Mouse (Mus musculus): ENCODE data around the gene Phactr4.
A peak's percentile ranks its signal among the peaks of the same experiment; 100 is the strongest.
"Not testable (repeated sequence)": the region's sequence is repeated elsewhere in the genome, so short reads cannot be mapped to it uniquely, and the experiment has no call there.

The Phactr4 gene

DNA sequence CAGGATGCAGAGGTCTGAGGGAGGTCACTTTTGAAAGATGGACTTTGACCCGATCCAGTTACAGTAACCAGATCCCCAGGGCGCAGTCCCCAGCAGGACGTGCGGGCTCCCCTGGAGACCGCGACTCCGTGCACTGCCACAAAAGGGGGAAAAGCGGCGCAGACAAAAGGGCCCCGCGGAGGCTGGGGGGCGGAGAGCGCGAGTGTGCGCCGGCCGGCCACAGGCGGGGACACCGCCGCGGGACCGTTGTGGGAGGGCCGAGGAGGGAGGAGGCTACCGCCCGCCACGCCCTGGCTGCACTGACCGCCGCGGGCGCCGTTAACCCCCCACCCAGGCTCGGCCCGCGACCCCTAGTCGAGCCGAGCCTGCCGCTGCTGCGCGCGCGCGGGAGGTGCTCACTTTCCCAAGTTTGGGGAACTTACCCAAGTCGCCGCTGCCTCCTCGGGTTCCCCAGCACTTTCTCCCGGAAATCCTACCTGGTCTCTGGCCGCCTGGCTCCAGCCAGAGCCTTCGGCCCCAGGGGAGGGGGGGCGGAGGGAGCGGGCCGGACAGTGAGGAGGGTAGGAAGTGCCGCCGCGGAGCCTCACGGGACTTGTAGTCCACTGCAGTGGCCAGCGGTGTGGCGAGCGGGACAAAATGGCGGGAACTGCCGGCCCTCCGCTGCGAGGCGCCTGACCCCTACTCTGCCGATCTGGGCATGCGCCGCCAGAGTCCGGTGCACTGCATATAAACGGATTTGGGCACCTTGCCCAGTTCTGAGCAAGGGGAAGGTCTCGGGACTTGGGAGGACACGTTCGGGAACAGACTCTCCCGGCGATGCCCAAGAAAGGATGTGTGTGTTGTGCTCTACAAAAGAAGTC, at the start of gene Phactr4:
Phactr4 (minus strand) TSS at position 567 of the 860 bp plus-strand sequence.
- peak; percentile 76 for DNase-seq (ENCODE audit: extremely low read depth, low read depth)

DNA sequence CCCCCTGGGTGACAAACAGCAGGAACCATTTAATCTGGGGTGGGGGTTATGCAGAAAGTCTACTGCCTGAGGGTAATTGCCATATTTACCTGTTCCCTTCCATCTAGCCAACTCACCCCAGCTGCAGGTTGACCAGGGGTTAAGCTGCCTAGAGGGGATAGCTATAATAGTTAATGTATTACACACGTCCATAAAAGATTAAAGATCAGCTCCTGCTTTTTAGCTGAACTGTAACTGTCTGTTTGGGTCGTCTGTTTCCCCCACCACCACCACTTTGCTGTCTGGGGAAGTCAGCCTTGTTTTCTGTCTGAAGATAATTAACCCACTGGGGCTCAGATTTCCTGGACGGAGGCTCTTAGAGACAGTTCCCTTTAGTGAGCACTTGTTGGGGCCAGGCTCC, 47.6 kb upstream of the Phactr4 start:
- DNase-seq (ENCODE audit: extremely low read depth, low read depth), result no peak

DNA sequence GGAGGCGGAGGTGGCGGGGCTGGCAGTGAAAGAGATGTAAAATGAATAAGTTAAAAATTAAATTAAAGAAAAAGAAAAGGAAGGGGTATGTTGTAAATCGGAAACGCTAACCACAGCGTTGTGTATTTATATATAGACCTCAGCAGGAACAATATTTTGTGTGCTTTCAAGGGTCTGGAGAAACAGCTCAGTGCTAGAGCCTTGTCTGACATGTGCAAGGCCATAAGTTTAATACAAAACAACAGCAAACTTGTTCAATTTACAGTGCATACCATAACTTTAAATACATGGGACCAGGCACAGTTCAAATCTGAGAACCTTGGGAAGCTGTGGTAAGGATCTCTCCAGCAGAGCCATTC, 41.9 kb upstream of the Phactr4 start:
- peak; percentile 19 for DNase-seq (ENCODE audit: extremely low read depth, low read depth)

DNA sequence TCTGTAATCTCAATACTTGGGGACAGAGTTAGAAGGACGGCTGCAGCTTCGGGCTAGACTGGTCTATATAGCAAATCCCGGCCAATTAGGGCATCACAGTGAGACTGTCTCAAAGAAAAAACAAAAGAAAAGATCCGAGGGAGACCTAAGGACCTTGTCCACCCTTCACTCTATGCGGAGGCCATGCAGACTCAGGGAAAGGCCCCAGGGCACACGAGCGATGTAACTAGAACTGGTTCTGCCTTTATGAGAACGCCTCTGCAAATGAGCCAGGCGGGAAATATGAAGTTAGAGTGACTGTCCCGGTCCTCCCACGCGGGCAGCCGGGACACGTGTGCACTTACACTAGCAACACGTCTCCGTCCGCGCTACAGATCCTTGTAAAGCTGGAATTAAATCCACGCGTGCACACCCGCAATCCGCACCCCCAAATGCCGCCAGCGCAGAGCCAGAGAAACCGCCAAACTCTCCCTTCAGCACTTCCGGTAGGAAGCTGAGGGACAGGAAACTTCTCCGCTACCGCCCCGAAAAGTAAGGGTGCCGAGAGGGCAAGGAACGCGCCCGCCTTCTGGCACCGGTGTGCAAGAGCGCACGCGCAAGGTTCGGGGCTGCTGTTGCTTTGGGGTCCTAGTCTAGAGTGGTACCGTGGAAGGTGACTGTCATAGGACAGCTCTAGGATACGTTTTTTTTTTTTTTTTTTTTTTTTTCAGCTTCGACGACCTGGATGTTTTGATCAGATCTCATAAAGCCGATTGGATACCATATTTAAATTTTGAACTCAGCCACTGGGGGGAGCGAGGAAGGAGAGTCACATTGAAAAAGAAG, 41.4 kb upstream of the Phactr4 start, which contains the start of gene Med18:
Med18 (minus strand) TSS at position 492 of the 825 bp plus-strand sequence.
- DNase-seq (ENCODE audit: extremely low read depth, low read depth), result peak; percentile 91

DNA sequence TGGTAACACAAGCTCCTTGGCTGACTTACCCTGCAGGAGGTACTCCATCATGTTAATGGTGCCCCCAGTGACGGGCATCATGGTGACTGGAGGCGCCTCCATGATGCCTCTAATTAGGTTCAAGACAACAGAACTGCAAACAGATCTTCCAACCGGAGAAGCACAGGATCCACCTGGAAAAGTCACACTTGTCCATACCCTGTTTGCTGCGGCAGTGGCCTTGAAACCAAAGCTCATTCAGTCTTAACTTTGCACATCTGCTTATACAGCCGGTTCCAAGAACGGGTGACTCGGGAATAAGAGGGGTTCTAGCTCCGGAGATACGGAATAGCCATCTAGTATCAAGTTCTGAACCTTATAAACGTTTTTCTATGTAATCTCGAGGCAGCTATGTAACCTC, 40.5 kb upstream of the Phactr4 start:
- no peak for DNase-seq (ENCODE audit: extremely low read depth, low read depth)

DNA sequence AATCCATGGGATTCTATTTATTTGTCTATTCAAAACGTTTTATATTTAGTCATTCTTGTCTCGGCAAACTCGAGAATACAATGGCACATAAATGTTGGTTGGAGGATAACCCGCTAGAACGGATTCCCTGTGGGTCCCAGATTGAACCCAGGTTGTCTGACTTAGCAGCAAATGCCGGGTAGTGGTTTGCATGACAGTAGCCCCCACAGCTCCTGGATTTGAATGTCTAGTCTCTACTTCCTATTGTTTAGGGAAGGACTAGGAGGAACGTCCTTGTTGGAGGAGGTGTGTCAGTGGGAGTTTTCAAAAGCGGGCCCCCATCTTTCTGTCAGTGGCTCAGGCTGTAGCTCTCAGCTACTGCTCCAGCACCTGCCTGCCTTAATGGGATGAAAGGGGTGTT, 37.9 kb upstream of the Phactr4 start:
- DNase-seq (ENCODE audit: extremely low read depth, low read depth), result no peak

DNA sequence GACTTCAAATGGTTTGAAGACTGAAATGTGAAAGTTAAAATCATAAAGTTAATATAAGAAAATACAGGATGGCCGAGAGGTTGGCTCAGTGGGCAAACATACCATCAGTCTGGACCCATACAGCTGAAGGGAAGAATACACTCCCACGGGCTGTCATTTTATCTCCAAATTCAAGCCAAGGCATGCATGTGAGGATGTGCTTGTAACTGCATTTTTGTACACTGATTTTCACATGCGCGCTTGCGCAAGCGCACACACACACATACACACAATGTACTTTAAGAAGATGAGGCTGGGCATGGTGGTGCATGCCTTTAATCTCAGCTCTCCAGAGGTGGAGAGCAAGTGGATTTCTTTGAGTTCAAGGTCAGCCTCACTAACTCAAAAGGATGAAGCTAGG, 33.3 kb upstream of the Phactr4 start:
- no peak for DNase-seq (ENCODE audit: extremely low read depth, low read depth)

DNA sequence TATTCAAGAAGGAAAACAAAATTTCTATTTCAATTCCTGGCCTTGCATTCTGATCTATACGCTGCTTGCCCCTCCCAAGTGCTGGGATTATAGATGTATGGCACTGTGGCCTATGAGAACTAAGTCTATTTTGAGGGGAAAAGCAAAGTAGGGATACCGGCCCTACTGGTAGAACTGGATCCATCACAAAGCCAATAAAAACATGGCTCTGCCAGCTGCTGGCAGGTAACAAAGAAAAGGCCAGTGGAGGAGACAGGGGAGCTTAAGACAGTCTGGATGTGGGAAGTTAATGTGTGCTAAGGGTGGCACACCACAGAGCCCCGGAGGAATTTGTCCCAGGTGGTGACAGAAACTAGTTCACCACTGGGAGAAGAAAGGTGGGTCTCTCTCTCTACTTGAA, 32.9 kb upstream of the Phactr4 start:
- DNase-seq (ENCODE audit: extremely low read depth, low read depth), result no peak

DNA sequence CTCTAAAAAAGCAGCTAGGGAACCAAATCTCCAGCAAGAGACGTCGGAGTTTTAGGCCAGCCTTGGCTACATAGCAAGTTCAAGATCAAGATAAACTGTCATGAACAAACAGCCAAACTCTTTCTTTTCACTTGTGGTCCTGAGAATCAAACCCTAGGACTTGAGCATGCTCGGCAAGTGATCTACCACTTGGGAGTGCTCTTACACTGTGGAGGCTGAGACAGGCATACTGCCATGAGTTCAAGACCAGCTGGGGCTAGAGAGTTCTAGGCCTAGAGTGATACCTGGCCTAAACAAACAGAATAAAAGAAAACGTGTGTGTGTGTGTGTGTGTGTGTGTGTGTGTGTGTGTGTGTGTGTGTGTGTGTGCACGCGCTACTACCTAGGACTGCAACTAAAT, 31.9 kb upstream of the Phactr4 start:
- DNase-seq (ENCODE audit: extremely low read depth, low read depth), result no peak

DNA sequence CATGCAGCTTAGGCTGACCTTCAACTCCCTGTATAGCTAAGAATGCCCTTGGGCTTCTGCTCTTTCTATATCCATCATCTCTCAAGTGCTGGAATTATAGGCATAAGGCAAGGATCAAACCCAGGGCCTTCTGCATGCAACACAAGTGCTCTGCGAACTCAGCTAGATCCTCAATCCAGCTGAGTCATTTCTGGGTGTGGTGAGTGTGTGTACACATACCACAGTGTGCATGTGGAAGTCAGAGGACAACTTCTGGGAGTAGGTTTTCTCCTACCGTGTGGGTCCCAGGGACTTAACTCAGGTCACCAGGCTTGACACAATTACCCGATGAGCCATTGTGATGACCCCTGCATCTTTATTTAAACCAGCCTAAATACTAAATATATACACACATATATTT, 27.5 kb upstream of the Phactr4 start:
- no peak for DNase-seq (ENCODE audit: extremely low read depth, low read depth)

DNA sequence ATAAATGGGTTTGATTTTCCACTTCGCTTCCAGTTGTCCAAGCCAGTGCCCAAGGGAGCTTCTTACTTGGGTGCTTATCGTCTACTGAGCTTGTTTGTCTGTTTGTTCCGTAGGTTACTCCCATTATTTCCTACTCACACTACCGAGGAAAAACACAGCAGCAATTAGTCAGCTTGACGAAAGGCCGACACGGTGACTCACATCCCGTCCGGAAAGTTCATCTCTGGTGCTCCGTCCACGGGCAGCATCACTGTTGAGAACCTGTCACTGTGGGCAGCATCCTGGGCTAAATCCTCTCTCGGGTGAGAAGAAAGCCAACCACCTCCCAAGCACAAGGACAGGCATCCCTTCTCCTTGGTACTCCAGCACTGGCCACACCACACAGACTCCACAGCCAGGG, 23.8 kb upstream of the Phactr4 start:
- no peak for DNase-seq (ENCODE audit: extremely low read depth, low read depth)

DNA sequence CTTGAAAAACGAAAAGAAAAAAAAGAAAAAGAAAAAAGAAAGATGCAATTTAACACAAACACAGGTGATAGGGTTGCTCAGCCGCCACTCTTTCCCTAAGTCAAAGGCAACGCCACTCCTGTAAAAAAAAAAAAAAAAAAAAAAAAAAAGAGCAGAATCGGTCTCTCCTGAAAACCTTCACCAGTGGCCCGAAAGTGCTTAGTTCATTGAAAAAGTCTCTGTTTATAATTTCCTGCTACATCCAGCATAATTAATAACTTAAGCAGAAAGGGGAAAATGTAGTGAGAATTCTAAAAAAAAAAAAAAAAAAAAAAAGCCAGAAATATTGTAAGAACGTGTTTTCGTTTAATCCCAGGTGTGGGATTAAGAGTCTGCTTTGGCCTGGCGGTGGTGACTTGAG, 22.2 kb upstream of the Phactr4 start:
- no peak for DNase-seq (ENCODE audit: extremely low read depth, low read depth)

DNA sequence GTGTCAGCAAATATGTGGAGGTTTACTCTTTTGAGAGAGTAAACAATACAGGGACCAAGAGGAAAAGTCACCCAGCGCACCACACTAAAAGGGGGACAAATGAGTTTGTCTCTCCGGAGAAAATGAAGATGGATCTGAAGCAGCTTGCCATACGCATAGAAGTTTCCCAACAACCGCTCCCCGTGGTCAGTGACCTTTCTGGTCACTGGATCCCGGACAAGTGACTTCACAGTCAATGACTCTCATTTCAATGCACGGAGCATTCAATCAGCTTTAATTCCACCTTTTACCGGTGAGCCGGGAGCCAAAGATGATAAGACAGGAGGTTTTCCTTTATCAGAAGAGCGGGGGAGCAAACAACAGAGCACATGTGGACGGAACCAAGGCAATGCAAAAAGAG, 15.6 kb upstream of the Phactr4 start:
- DNase-seq (ENCODE audit: extremely low read depth, low read depth), result no peak

DNA sequence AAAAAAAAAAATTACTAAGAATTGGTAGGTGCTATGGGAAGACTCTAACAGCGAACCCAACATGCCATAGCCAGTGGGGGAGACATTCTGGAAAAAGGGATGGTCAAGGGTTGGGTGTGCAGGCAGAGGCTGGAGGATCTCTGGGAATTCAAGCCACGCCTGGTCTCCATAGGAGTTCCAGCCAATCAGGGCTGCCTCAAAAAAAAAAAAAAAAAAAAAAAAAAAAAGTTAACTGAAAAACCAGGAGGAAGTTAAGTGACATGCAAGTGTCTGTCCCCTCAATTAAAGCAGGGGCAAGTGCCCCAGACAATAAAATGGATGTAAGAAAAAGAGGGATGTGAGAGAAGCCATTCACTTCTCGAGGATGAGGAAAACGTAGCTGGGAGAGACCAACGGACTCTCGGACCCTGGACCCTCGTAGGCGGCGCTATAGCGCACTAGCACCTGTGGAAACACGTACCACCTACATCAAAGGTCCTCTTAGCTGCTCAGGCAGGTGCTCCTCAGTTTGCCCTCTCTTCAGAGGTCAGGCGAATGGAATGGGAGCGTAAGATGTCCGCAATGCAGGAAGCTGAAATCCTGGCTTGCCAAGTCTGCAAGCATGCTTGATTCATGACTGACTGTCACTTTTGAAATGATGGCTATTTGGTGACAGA, 10.6 kb upstream of the Phactr4 start:
- DNase-seq (ENCODE audit: extremely low read depth, low read depth), result no peak

DNA sequence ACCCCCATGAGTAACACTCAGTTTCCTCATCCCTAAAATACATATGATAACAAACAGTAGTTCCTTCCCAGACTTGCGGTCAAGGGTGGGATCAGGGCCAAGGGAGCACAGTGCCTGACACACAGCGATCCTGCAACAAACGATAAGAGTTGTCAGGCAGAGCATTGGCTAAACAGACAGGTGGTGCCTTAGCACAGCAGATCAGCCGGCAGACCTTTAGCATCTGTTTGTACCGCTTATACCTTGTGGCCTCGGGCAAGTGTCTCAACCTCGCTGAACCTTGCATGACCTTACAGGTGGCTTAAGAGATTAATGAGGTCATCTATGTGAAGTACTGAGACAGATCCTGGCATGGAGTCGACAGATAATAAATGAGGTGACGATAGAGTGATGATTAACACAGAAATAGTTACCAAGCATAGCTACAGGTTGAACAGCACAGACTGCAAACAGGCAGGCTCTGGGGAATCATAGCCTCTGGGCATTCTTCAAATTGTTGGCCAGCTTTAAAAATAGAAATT, 5.8 kb upstream of the Phactr4 start:
- DNase-seq (ENCODE audit: extremely low read depth, low read depth), result peak; percentile 98

DNA sequence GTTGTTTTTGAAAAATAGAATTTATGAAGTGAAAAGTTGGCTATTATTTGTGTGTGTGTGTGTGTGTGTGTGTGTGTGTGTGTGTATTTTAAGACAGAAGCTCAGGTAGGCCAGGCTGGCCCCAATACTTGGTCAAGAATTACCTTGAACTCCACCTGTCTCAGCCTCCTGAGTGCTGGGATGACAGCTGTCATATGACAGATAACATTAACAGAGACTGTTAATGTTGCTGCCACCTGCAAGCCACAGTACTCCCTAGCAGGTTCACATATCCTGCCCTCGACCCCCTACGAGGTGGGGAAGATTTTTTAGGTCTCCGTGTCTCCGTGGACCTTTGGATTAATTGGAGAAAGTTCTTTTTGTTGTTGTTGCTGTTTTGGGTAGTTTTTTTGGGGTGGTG, 5.2 kb upstream of the Phactr4 start:
- no peak for DNase-seq (ENCODE audit: extremely low read depth, low read depth)

DNA sequence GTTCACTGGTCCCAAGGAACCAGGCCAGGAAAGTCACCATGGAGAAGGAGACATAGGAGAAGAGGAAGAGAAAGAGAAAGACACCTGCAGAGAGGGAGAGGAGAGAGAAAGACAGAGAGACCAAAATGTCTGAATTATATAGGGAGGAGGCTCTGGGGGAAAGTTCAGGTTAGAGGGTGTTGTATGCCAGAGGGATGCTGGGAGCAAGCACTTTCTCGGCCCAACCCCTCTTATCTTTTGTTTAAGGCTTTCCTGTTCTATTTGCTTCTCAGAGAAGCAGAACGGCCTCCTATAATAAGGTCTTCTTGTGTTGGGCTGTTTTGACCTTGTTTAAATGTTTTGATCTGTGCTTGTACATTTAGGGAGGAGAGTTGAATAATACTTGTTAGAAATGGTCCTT, 3.7 kb upstream of the Phactr4 start:
- peak; percentile 82 for DNase-seq (ENCODE audit: extremely low read depth, low read depth)

DNA sequence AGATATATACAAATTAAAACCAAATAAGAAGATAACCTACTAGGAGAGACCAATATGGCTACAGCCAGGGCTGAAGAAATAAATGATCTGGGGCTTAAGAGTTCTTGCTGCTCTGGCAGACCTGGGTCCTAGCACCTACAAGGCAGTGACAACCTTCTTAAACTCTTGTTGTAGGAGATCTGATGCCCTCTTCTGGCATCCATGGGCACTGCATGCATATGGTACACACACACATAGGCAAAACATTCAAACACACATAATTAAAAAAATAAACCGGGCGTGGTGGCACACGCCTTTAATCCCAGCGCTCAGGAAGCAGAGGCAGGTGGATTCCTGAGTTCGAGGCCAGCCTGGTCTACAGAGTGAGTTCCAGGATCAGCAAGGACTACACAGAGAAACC, 2.5 kb upstream of the Phactr4 start:
- peak; percentile 47 for DNase-seq (ENCODE audit: extremely low read depth, low read depth)

DNA sequence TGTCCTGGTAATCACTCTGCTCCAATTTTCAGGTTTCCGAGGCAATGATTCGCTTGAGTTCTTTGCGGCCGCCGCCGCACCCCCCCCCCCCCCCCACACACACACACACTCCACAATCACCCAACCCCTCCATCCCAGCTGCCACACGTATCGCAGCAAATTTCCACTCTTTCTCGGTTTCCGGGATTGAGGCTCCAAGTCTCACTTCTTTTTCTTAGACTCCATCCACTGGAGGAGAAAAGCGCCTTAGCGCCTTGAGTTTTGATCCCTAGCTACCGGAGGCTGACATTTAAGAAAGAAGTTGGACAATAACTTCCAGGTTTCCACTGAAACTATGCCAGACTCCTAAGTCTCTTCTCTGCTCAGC, 750 bp downstream of the Phactr4 start:
- no peak for DNase-seq (ENCODE audit: extremely low read depth, low read depth)

DNA sequence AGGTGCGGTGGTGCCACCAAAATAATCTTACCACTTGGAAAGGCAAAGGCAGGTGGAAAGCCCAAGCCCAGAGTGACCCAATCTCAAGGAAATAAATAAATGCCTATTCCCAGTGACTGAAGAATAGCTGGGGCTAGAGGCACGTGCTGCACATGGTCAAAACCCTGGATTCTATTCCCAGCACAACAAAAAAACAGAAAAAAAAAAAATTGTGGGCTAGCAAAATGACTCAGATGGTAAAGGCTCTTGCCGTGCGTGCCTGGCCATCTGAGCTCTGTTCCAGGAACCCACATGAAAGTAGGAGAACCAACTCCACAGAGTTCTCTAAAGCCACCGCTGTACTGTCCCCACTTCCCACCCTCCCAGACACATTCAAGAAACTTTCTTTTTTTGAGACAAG, 1.8 kb downstream of the Phactr4 start:
- DNase-seq (ENCODE audit: extremely low read depth, low read depth), result no peak

DNA sequence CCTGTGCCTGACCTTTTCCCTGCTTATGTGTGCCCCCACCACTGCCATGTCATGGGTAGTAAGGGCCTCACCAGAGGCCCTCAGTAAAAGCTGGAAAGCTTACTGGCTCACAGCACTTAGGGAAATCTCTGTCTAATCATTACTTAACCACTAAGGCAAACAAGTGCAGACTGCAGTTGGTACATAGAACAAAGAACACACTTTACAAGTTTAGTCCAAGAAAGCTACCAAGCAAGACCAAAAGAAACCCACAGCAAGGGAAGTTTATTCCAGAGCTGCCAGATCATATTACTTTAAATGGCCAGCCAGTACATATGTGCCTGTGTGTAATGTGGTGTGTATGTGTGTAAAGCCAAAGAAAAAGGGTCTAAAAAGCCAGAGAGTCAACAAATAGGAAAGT, 6.3 kb downstream of the Phactr4 start:
- DNase-seq (ENCODE audit: extremely low read depth, low read depth), result no peak

DNA sequence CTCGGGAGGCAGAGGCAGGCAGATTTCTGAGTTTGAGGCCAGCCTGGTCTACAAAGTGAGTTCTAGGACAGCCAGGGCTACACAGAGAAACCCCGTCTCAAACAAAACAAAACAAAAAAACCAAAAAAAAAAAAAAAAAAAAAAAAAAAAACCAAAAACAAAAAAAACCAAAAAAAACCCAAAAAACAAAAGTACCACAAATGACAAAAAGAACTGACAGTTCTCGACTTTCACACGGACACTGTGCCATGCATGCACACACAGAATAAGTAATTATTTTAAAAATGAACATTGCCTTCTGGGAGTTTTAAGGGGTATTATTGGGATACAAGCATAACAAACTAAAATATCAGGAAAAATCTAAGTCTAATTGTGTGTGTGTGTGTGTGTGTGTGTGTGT, 9.0 kb downstream of the Phactr4 start:
- not testable (repeated sequence) for DNase-seq (ENCODE audit: extremely low read depth, low read depth)
